Mouse (Mus musculus) urinary bladder, postnatal 10 days (tissue): ENCODE data around the gene Nfix.

Experiments
- DNase-seq: peaks from one replicate; pipeline ENCODE4 v3.0.0; 2022; ENCODE audit warnings: low spot score

The Nfix gene

DNA sequence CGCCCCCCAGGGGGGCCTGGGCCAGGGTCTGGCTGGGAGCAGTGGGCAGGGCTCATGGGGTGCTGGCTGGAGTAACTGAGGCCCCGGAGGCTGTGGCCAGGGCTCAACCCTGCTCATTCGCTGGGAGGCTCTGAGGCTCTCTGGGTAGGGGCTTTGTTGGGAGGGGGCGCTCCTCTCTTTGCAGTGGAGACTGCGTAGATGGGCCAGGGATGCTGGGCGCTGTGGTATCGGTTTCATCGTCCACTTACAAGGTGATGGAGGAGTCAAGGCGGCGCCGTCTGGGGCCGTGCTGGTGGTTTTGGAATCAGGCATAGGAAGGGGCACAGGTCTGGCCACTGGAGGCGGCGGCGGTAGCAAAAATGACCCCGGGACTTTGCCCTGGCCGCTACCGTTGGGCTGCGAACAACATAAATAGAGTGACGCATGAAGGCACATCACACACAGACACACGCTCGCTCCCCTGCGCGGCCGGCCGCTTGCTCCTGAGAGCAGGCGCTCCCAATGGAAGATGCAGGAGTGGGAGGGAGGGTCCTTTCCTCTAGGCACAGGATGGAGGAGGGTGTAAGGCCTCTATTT is 84.2 kb downstream of the Nfix start:
- DNase-seq = no peak

- DNase-seq = no peak
Observed at GRCm38 (mm10) chr8:84714161-84714560, 86.0 kb downstream of the Nfix start.

- DNase-seq = no peak
Observed at GRCm38 (mm10) chr8:84713381-84713780, 86.8 kb downstream of the Nfix start.

GRCm38 (mm10) chr8:84712759-84713120 is 87.4 kb downstream of the Nfix start:
- no peak for DNase-seq

DNA sequence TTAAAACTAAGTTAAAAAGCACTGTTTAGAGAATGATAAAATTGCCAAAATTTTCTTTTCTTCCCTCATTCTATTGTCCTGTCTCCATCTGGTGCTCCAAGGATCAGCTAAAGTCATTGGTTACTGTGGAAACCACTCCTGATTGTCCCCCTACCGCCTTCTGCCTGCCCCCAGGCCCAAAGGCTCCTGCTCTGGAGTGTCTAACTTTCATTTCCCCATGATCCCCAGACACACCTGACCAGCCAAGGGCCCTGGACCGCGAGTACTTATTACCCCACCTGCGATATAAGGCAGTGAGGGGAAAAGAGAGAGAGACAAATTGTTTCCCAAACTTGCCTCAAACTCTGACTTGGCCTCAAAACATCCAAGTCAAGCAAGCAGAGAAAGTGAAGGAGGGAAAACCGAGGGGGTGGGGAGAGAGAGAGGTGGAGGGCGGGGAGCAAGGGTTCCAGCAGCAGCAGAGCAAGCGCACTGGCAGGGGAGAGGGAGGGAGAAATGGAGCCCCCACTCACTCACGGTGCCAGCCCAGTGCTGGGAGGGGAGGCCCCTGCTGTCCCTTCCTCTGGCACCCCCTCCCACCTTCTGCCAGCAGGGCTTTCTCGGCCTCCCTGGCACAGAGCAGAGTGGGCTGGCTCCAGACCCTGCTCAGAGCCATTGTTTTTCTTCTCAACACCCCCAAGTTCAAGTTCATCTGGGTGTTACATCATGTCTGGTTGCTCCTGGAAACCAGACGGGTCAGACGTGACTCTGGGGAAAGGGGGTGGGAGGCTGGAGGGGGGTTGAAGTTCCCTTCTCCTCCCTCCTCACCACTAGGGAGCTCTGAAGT is 88.0 kb downstream of the Nfix start:
- DNase-seq = no peak

GRCm38 (mm10) chr8:84711312-84711711 is 88.8 kb downstream of the Nfix start:
- no peak for DNase-seq

DNA sequence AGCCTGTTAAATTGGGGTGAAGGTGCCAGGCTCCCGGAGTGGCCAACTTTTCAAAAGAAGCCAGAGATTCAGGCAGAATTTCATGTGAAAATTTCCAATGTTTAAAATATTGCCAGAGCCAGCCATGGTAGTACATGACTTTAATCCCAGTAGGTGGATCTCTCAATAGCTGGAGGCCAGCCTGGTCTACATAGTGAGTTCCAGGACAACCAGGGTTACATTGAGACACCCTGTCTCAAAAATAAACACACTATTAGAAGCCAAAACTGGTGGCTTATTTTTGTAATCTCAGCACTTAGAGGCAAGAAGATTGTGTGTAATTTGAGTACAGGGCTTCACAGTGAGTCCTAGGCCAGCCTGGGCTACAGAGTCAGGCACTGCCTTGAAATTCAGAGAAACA is 90.2 kb downstream of the Nfix start:
- DNase-seq = no peak

DNA sequence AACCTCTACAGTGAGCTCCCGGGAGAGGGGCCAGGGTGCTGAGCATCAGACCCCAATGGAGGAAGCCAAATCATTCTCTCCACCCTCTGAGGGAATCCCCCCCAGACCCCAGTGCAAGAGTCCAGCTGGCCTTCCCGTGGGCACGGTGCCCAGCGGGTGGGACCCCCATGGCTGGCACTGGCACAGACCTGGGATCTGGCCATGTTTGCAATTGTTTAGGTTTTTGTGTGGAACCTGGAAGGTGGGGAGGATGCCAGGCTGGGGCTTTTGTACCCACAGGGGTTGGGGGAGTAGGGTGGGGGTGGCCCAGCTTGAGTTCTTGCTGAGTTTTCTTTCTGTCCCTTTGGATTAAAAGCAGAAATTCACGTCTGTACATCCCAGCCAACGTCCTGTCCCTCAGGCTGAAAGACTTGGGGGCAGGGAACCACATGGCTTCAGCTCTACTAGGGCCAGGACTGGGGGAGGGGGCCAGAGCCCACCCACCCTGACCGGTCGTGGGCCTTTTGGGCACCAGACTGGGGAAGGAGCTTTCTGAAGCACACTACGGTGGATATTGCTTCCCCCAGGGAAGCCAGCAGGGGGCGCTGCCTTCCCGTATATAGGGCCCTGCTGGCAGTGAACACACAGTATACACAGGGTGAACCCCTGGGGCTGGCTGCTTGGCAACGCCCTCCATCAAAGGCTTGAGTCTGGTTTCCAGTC is 91.2 kb downstream of the Nfix start:
- DNase-seq = no peak

DNA sequence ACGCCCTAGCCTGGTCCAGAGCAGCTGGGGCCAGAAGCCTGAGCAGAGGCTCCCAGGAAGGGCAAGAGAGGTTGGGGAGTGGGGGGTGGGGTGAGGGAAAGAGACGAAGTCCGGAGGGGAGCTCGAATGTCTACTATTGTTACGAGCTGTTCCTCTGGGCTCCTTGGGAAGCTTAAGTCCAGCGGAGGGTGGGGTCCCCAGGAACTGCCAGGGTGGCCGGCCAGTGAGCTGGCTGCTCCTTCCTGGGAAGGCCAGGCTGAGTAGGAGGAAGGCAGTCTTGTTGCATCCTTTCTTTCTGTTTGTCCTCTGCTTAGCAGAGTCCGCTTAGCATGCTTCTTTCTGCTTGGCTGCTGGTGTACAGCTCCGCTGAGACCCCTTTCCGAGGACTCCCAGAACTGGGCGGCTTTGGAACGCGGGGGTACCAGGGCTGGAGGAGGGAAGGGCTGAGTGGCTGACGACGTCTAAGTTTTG is 92.0 kb downstream of the Nfix start:
- DNase-seq = no peak

GRCm38 (mm10) chr8:84707267-84707883 is 92.8 kb downstream of the Nfix start:
- DNase-seq = no peak

DNA sequence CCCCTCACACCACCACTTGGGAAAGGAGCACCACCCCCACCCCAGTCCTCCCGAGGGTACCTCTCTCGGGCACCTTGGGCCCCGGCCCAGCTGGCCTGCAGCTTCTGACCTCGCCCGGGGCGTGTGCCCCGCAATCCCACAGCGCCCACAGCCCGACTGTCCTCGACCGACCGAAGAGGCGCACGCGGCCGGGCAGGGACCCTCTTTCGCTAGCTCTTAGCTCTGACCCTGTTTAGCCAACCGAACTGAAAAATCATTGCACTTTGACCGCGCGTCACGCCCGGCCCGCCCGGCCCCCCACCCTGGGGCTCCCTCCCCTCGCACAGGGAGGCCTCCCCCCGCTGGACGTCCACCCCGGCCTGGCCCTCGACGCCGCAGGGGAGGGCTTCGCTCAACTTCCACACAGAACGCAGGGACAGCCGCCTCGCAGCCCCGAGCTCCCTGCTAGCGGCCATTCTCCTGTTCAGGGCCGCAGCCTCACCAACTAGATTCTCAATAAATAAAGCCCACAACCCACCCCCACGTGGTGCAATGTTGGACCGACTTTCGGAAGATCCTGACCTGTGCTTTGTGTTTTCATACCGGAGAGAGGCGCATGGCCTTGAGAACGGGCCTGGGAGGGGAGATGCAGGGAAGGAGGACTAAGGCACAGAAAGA is 93.4 kb downstream of the Nfix start:
- no peak for DNase-seq

GRCm38 (mm10) chr8:84705960-84706359 is 94.2 kb downstream of the Nfix start:
- DNase-seq = no peak

- DNase-seq = no peak
Observed at GRCm38 (mm10) chr8:84704867-84705831, 95.0 kb downstream of the Nfix start.

GRCm38 (mm10) chr8:84704356-84704755 is 95.8 kb downstream of the Nfix start:
- no peak for DNase-seq

DNA sequence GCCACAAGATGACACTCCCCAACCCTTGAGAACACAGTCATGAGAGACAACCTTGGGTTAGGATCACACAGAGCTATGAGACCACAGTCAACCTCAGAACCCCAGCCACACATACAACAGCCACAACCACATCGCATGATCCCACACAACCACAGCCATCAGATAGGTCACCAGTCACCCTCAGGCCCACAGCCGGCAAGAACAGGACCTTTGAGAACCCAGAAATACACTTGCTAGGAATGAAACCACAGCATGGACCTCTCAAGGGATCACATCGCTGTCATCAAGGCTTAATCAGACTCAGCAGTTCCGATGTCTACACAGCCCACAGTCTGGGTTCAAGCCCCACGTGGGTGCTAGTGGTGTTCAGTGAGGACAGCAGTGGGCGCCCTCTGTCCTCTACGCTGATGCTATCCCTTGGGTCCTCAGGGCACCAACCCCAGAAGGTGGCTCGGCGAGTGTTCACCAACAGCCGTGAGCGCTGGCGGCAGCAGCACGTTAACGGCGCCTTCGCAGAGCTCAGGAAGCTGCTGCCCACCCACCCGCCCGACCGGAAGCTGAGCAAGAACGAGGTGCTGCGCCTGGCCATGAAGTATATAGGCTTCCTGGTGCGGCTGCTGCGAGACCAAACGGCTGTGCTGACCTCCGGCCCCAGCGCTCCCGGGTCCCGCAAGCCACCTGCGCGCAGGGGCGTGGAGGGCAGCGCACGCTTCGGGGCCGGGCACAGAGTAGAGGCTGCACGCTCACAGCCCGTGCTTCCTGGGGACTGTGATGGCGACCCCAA is 96.5 kb downstream of the Nfix start:
- DNase-seq = no peak

- DNase-seq = no peak
Observed at GRCm38 (mm10) chr8:84702963-84703465, 97.1 kb downstream of the Nfix start.

GRCm38 (mm10) chr8:84702561-84702960 is 97.6 kb downstream of the Nfix start:
- no peak for DNase-seq

DNA sequence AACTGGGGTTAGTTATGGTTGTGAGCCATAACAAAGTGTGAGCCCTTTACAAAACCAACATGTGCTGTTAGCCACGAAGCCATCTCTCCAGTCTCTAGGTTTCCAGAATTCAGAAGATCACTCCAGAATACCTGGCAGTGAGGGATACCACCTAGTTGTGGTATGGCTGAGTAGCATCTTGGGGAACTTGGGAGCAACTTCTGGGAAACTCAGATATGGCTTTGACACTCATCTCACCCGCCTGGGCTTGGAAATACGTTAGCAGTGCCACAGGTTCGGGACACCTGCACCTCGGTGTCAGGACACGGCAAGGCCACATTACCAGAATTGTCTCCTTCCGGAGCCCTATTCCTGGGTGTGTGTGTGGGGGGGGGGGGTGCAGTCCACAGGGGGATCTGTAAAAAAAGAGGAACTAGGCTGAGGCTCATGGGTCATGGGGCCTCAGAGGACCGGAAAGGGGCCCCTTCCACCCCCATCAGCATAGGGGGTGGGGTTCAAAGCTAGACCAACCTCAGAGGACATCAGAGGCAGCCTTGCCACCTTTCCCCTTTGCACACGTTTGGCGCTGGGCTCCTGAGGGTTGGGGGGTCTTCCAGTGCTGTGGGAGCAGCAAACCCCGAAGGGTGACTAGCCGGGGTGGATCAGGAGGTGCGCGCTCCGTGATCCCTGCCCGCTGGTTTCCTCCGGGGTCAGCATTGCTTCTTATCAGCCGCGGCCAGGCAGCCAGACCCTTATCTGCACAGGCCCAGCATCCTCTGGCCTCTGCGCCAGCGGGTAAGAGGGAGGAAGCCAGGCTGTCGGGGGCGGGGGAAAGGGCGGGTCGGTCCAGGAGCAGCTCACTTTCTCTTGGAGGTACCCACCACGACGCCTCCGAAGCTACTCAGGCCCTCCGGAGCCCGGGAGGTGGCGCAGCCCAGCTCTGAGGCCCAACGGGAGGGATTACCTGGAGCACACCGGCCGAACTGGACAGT is 98.9 kb downstream of the Nfix start, which contains the start of gene Lyl1:
Lyl1 (plus strand) TSS at position 517 of the 971 bp plus-strand sequence.
- no peak for DNase-seq

- no peak for DNase-seq
Observed at GRCm38 (mm10) chr8:84700526-84700925, 99.6 kb downstream of the Nfix start.
